ENCODE assay signal across 8 mouse cellular contexts in the genomic region with DNA sequence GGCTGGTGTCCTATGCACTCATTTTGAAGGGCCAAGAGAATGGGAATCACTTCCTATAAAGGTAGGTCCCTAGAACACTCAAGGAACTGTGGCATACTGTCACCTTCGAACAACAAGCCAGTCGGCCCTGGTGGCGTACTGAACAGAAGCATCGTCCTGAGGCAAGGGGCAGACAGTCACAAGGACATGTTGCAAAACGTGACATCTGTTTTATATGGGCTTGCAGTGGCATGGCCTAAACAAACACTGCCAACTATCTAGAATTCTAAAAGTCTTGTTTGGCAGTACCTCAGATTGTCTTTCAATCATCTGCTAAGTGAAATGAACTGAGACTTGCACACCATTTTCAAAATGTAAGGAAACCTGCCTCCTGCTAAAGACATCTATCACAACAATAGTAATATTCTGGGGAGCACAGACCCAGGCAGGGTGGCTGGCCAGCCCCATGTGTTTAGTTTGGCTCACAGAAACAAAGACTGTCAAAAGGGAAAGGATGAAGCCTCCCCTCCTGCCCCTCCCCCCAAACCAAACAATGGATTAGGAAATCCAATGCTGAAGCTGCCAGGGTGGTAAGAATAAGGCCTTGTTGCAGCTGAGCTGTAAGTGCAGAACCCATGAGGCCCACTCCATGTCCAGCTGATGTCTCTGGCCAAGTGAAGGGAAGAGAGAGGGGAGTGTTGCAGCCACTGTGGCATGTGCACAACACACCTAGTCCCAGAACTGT. TPM values are rescaled to one million over a fixed set of nuclear protein-coding genes. Genes with fewer than 3 reads are reported as not detected.
DNase-seq lines count a peak whose midpoint lies in the region; ATAC-seq and TF ChIP-seq lines count a peak whose summit lies in the region.

No protein-coding gene starts in this region.

- no peaks in the 10 kb centered on the region for H3K27me3 ChIP-seq in embryonic facial prominence, embryonic 10.5 days (replicated peaks; ENCODE audit: low read depth, poor library complexity, severe bottlenecking)
- H3K27me3 ChIP-seq in lung, embryonic 16.5 days (ENCODE audit: control insufficient read depth, insufficient read depth, low read depth, low read length) = no peaks in the 10 kb centered on the region

- intact Hi-C loops in gastrocnemius, adult 2 months (cut with DNase I) = no loop called here
- intact Hi-C loops in heart, postnatal 36 days (cut with DNase I) = no loop called here

- peak overlapping the region; percentile 74 for H3K27ac ChIP-seq in gastrocnemius, adult 2 months
- H3K27ac ChIP-seq in embryonic facial prominence, embryonic 10.5 days (replicated peaks) = peak overlapping the region; percentile 26; the same call in 1 of the 2 replicates
- peak overlapping the region; percentile 10; the same call in 1 of the 2 replicates for H3K27ac ChIP-seq in lung, embryonic 16.5 days (ENCODE audit: low read length)

- no peaks in the 10 kb centered on the region; the same call in 1 of the 2 replicates for H3K36me3 ChIP-seq in embryonic facial prominence, embryonic 10.5 days (replicated peaks)
- H3K36me3 ChIP-seq in lung, embryonic 16.5 days (ENCODE audit: control insufficient read depth, insufficient read depth, low read length) = no peaks in the 10 kb centered on the region

- no peak overlapping the region for H3K4me3 ChIP-seq in gastrocnemius, adult 2 months
- no peak overlapping the region for H3K4me3 ChIP-seq in embryonic facial prominence, embryonic 10.5 days
- no peak overlapping the region for H3K4me3 ChIP-seq in lung, embryonic 16.5 days (ENCODE audit: low read length)

- H3K4me2 ChIP-seq in lung, embryonic 16.5 days (ENCODE audit: low read depth, low read length) = no peak overlapping the region

- 73% methylated on average over 5 of the region's 5 CpGs for WGBS in embryonic facial prominence, embryonic 10.5 days
- 56% methylated on average over 5 of the region's 5 CpGs for WGBS in lung, embryonic 16.5 days

- DNase-seq in gastrocnemius, adult 2 months = peak; percentile 35
- DNase-seq in gastrocnemius, postnatal 10 days = no peak
- peak; percentile 29 for DNase-seq in embryonic facial prominence, embryonic 10.5 days (ENCODE audit: low spot score)
- DNase-seq in heart, postnatal 36 days = peak; percentile 26 to 30
- no peak for DNase-seq in thymus, postnatal 14 days
- no peak for DNase-seq in thymus, postnatal 4 days
- no peak for DNase-seq in gastrocnemius, postnatal 4 days (ENCODE audit: low spot score in 2 of 2)

- peak; percentile 85 for ATAC-seq in lung, embryonic 16.5 days (ENCODE audit: low read depth)

- H3K4me1 ChIP-seq in embryonic facial prominence, embryonic 10.5 days = peaks cover 42% of the 10 kb centered on the region
- H3K4me1 ChIP-seq in lung, embryonic 16.5 days (replicated peaks; ENCODE audit: control insufficient read depth, insufficient read depth, low read length) = peaks cover 18% of the 10 kb centered on the region; the same call in 1 of the 2 replicates

- no peak for TF ChIP-seq CTCF in gastrocnemius, adult 2 months (IDR thresholded peaks at IDR 0.05)

- no peaks in the 10 kb centered on the region for H3K9me3 ChIP-seq in embryonic facial prominence, embryonic 10.5 days
- H3K9me3 ChIP-seq in lung, embryonic 16.5 days (ENCODE audit: control insufficient read depth, low read length) = no peaks in the 10 kb centered on the region

- H3K9ac ChIP-seq in lung, embryonic 16.5 days (ENCODE audit: low read length) = no peak overlapping the region

RNA-seq across cellular contexts. Expression of gene Wnt5b, which starts 41.7 kb away (rescaled TPM):
- 1 to 10 TPM in 1 of 2 experiments, under 1 TPM in 1; 0.64 to 2.3 TPM for total RNA-seq in gastrocnemius, adult 2 months (2021)
- total RNA-seq in gastrocnemius, postnatal 10 days (2021) = 1 to 10 TPM; 3.1 to 3.7 TPM
- polyA plus RNA-seq in embryonic facial prominence, embryonic 10.5 days (2016; fragmentation: Nextera tagmentation; extraction: Ambion mirVana) = 13.2 and 14.2 TPM in 2 replicates
- 1 to 10 TPM; 2.3 to 5.3 TPM for total RNA-seq in heart, postnatal 36 days (2021)
- 5.3 and 5.5 TPM in 2 replicates for polyA plus RNA-seq in lung, embryonic 16.5 days (2015; fragmentation: Nextera tagmentation; extraction: Ambion mirVana)
- 1 to 10 TPM; 4.4 to 4.9 TPM for total RNA-seq in gastrocnemius, postnatal 4 days (2021)

Comparison
In these comparisons a context has a peak if more than half of its experiments do, and no peak if none do; other contexts are left out.
1. DNase-seq: peak in gastrocnemius, adult 2 months (single experiment), embryonic facial prominence, embryonic 10.5 days (single experiment) and heart, postnatal 36 days (2 of 2); none in gastrocnemius, postnatal 10 days (single experiment), thymus, postnatal 14 days (single experiment), thymus, postnatal 4 days (single experiment) and gastrocnemius, postnatal 4 days (0 of 2).
2. H3K27ac ChIP-seq: peak in every context shown above with its lines; median percentile 74 in gastrocnemius, adult 2 months; 26 in embryonic facial prominence, embryonic 10.5 days; 10 in lung, embryonic 16.5 days.